9 mouse cellular contexts compared by ENCODE assay signal in the genomic region with DNA sequence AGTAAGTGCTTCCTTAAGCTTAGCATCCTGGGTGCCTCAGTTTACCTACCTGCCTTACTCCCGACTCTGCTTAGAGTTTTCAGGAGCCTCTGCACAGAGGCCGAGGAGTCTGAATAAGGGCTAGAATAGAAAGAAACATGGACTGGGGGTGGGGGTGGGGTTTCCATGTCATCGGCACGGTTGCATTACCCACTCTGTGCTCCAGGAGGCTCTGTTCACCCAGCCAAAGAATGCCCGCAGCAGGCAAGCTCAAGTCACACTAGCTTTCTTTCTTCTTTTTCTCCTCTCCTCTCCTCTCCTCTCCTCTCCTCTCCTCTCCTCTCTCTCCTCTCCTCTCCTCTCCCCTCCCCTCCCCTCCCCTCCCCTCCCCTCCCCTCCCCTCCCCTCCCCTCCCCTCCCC. TPM values are rescaled to one million over a fixed set of nuclear protein-coding genes. Genes with fewer than 3 reads are reported as not detected.
A peak's percentile ranks its signal among the peaks of the same experiment; 100 is the strongest.
DNase-seq lines count a peak whose midpoint lies in the region; ATAC-seq and TF ChIP-seq lines count a peak whose summit lies in the region.
"Had no signal": no experiment of that assay in that cellular context is flagged by ENCODE, and none has a peak within 500 bp of the region (broad histone marks: within the 10 kb centered on the region; RNA-seq: fewer than 3 reads in every experiment).

No protein-coding gene starts in this region.

- no peak for ATAC-seq in hindbrain, embryonic 16.5 days

- H3K27ac ChIP-seq in hindbrain, embryonic 10.5 days: no peak overlapping the region
- H3K27ac ChIP-seq in hindbrain, embryonic 16.5 days (ENCODE audit: low read depth, low read length): no peak overlapping the region
- no peak overlapping the region for H3K27ac ChIP-seq in thymus, adult 2 months (ENCODE audit: control insufficient read depth, insufficient read depth, low read length)
- H3K27ac ChIP-seq in olfactory bulb, adult 2 months (ENCODE audit: insufficient read depth, low read depth, low read length): no peak overlapping the region

- TF ChIP-seq CTCF in thymus, adult 2 months (IDR thresholded peaks at IDR 0.05; ENCODE audit: borderline replicate concordance, control insufficient read depth, extremely low read depth, insufficient read depth, low read length, poor library complexity): 0 out of 2 replicates have a peak, but pooled peaks have one; percentile 53
- TF ChIP-seq CTCF in olfactory bulb, adult 2 months (IDR thresholded peaks at IDR 0.05; ENCODE audit: insufficient read depth, low read depth, low read length): peak; percentile 51; the same call in 1 of the 2 replicates

- no peak for TF ChIP-seq POLR2A in thymus, adult 2 months (IDR thresholded peaks at IDR 0.05; ENCODE audit: control insufficient read depth, extremely low read depth, insufficient read depth, low read length, poor library complexity)
- TF ChIP-seq POLR2A in olfactory bulb, adult 2 months (IDR thresholded peaks at IDR 0.05; ENCODE audit: insufficient read depth, low read depth, low read length): no peak

- H3K9ac ChIP-seq in hindbrain, embryonic 16.5 days (ENCODE audit: low read depth, low read length): no peak overlapping the region

- no peak overlapping the region for H3K4me3 ChIP-seq in hindbrain, embryonic 10.5 days
- H3K4me3 ChIP-seq in hindbrain, embryonic 16.5 days (ENCODE audit: low read length): no peak overlapping the region
- H3K4me3 ChIP-seq in thymus, adult 2 months (ENCODE audit: control insufficient read depth, insufficient read depth, low read length): no peak overlapping the region
- no peak overlapping the region for H3K4me3 ChIP-seq in olfactory bulb, adult 2 months (ENCODE audit: insufficient read depth, low read depth, low read length)

- no peak overlapping the region for H3K4me2 ChIP-seq in hindbrain, embryonic 16.5 days (ENCODE audit: low read length)

- H3K4me1 ChIP-seq in hindbrain, embryonic 10.5 days (replicated peaks): no peaks in the 10 kb centered on the region
- no peaks in the 10 kb centered on the region for H3K4me1 ChIP-seq in hindbrain, embryonic 16.5 days (ENCODE audit: control insufficient read depth, insufficient read depth, low read depth, low read length)
- H3K4me1 ChIP-seq in thymus, adult 2 months (replicated peaks; ENCODE audit: control insufficient read depth, insufficient read depth, low read length): no peaks in the 10 kb centered on the region
- peaks cover 15% of the 10 kb centered on the region for H3K4me1 ChIP-seq in olfactory bulb, adult 2 months (ENCODE audit: control insufficient read depth, insufficient read depth, low read length)

- H3K9me3 ChIP-seq in hindbrain, embryonic 10.5 days: no peaks in the 10 kb centered on the region
- H3K9me3 ChIP-seq in hindbrain, embryonic 16.5 days (ENCODE audit: control insufficient read depth, low read length): no peaks in the 10 kb centered on the region

- peak; percentile 53 for DNase-seq in hindbrain, embryonic 10.5 days (ENCODE audit: low spot score)
- peak; percentile 23 for DNase-seq in thymus, adult 2 months
- no peak for DNase-seq in thymus, adult 18-20 months
- peak; percentile 49 for DNase-seq in induced T-regulatory cell, adult 2 months (ENCODE audit: low read depth)
- no peak for DNase-seq in gastrocnemius, adult 8-10 months (ENCODE audit: low spot score in 2 of 2)
- DNase-seq in adrenal gland, adult (ENCODE audit: inconsistent age in 2 of 2, low spot score in 1 of 2): no peak

- 0 out of 2 replicates have a peak, but pooled peaks cover 2% of the 10 kb centered on the region for H3K27me3 ChIP-seq in hindbrain, embryonic 10.5 days (ENCODE audit: insufficient read depth, poor library complexity, severe bottlenecking)
- no peaks in the 10 kb centered on the region for H3K27me3 ChIP-seq in hindbrain, embryonic 16.5 days (replicated peaks; ENCODE audit: control insufficient read depth, insufficient read depth, low read length)
- no peaks in the 10 kb centered on the region for H3K27me3 ChIP-seq in thymus, adult 2 months (ENCODE audit: control insufficient read depth, insufficient read depth, low read length)

- no peaks in the 10 kb centered on the region for H3K36me3 ChIP-seq in hindbrain, embryonic 10.5 days
- no peaks in the 10 kb centered on the region for H3K36me3 ChIP-seq in hindbrain, embryonic 16.5 days (ENCODE audit: control insufficient read depth, insufficient read depth, low read length)
- H3K36me3 ChIP-seq in thymus, adult 2 months (ENCODE audit: control insufficient read depth, insufficient read depth, low read length): no peaks in the 10 kb centered on the region

- WGBS in hindbrain, embryonic 10.5 days: 44% methylated on average over 5 of the region's 5 CpGs
- 33% methylated on average over 5 of the region's 5 CpGs for WGBS in hindbrain, embryonic 16.5 days
- WGBS in thymus, adult 2 months: 33% methylated on average over 5 of the region's 5 CpGs
- WGBS in olfactory bulb, adult 2 months: 27% methylated on average over 5 of the region's 5 CpGs

RNA-seq across cellular contexts. Expression of gene Gprc5d, which starts 32.2 kb away (rescaled TPM):
- polyA plus RNA-seq in hindbrain, embryonic 10.5 days (2016; fragmentation: Nextera tagmentation; extraction: Ambion mirVana): not detected in 2 replicates
- not detected in 2 replicates for polyA plus RNA-seq in hindbrain, embryonic 16.5 days (2015; fragmentation: Nextera tagmentation; extraction: Ambion mirVana)
- 0.22 and 0.59 TPM in 2 replicates for polyA plus RNA-seq in thymus, adult 2 months (2012; rRNA removed)
- not detected in 2 replicates for polyA plus RNA-seq in olfactory bulb, adult 2 months (2012; ENCODE audit: insufficient read depth, insufficient read length, low replicate concordance, missing spikeins)
- total RNA-seq in gastrocnemius, adult 8-10 months (2022): not detected
- total RNA-seq: layer of hippocampus, postnatal 25 days had no signal

RNA-seq across cellular contexts. Expression of gene Fam234b, which starts 47.5 kb away (rescaled TPM):
- 24.5 and 28.0 TPM in 2 replicates for polyA plus RNA-seq in hindbrain, embryonic 10.5 days (2016; fragmentation: Nextera tagmentation; extraction: Ambion mirVana)
- polyA plus RNA-seq in hindbrain, embryonic 16.5 days (2015; fragmentation: Nextera tagmentation; extraction: Ambion mirVana): 110 and 120 TPM in 2 replicates
- 42.1 TPM in 2 replicates for polyA plus RNA-seq in thymus, adult 2 months (2012; rRNA removed)
- polyA plus RNA-seq in olfactory bulb, adult 2 months (2012; ENCODE audit: insufficient read depth, insufficient read length, low replicate concordance, missing spikeins): 357 TPM in 1 of 2 replicates, not detected in the other
- 1 to 10 TPM; 3.0 to 3.6 (median 3.3) TPM for total RNA-seq in gastrocnemius, adult 8-10 months (2022)

RNA-seq across cellular contexts. Expression of gene Hebp1, which starts 47.5 kb away (rescaled TPM):
- polyA plus RNA-seq in hindbrain, embryonic 10.5 days (2016; fragmentation: Nextera tagmentation; extraction: Ambion mirVana): 6.3 and 9.0 TPM in 2 replicates
- 5.9 and 9.4 TPM in 2 replicates for polyA plus RNA-seq in hindbrain, embryonic 16.5 days (2015; fragmentation: Nextera tagmentation; extraction: Ambion mirVana)
- 26.4 and 34.1 TPM in 2 replicates for polyA plus RNA-seq in thymus, adult 2 months (2012; rRNA removed)
- polyA plus RNA-seq in olfactory bulb, adult 2 months (2012; ENCODE audit: insufficient read depth, insufficient read length, low replicate concordance, missing spikeins): not detected in 2 replicates
- total RNA-seq in gastrocnemius, adult 8-10 months (2022): 10 to 100 TPM in 2 of 4 experiments, 1 to 10 TPM in 2; 4.3 to 13.2 (median 9.9) TPM

Comparison
In these comparisons a context has a peak if more than half of its experiments do, and no peak if none do; other contexts are left out.
1. DNase-seq: peak in hindbrain, embryonic 10.5 days (single experiment), thymus, adult 2 months (single experiment) and induced T-regulatory cell, adult 2 months (single experiment); none in thymus, adult 18-20 months (0 of 2), gastrocnemius, adult 8-10 months (0 of 2) and adrenal gland, adult (0 of 2).